8 mouse cellular contexts compared by ENCODE assay signal in the genomic region with DNA sequence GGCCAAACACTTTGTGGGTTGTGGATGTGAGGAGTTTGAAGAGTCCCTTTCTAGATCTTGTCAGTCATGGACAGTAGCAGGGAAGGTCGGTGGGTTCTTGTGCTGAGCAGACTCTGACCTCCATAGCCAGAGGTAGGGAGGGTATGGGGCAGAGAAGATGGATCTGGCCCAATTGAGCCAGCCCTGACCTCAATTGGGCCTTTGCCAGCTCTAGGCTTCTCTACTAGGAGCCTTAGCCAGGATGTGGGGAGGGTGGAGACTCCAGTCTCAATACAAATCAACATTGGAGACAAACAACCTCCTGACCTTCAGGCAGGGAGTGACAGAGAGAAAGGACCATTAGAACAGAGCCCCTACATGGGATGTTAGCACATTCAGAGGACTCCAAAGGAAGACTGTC. TPM values are rescaled to one million over a fixed set of nuclear protein-coding genes. Genes with fewer than 3 reads are reported as not detected.
DNase-seq lines count a peak whose midpoint lies in the region; ATAC-seq lines count a peak whose summit lies in the region.

No protein-coding gene starts in this region.

- peak overlapping the region; percentile 76 for H3K4me2 ChIP-seq in lung, embryonic 16.5 days (ENCODE audit: low read depth, low read length)

- H3K9ac ChIP-seq in lung, embryonic 16.5 days (ENCODE audit: low read length): peak overlapping the region; percentile 66

- ATAC-seq in lung, embryonic 16.5 days (ENCODE audit: low read depth): no peak; the same call in 1 of the 2 replicates

- H3K27ac ChIP-seq in lung, embryonic 16.5 days (ENCODE audit: low read length): peak overlapping the region; percentile 58; the same call in 1 of the 2 replicates

- no peaks in the 10 kb centered on the region for H3K27me3 ChIP-seq in lung, embryonic 16.5 days (ENCODE audit: control insufficient read depth, insufficient read depth, low read depth, low read length)

- H3K36me3 ChIP-seq in lung, embryonic 16.5 days (ENCODE audit: control insufficient read depth, insufficient read depth, low read length): no peaks in the 10 kb centered on the region

- WGBS in lung, embryonic 16.5 days: 25% methylated on average over 1 of the region's 1 CpGs

- H3K9me3 ChIP-seq in lung, embryonic 16.5 days (ENCODE audit: control insufficient read depth, low read length): no peaks in the 10 kb centered on the region

- peaks cover 12% of the 10 kb centered on the region for H3K4me1 ChIP-seq in lung, embryonic 16.5 days (replicated peaks; ENCODE audit: control insufficient read depth, insufficient read depth, low read length)

- H3K4me3 ChIP-seq in lung, embryonic 16.5 days (ENCODE audit: low read length): peak overlapping the region; percentile 57

- DNase-seq in urinary bladder, postnatal 14 days (ENCODE audit: low spot score): peak; percentile 34
- DNase-seq in urinary bladder, adult 2 months (ENCODE audit: low spot score): no peak
- DNase-seq in heart, adult 18-20 months: peak; percentile 71 to 75
- DNase-seq in kidney, adult 11 months: peak; percentile 46
- DNase-seq in frontal cortex, postnatal 36 days (ENCODE audit: low spot score in 2 of 2): no peak
- DNase-seq in natural killer cell, adult 2 months (ENCODE audit: low spot score in 2 of 2): no peak
- no peak for DNase-seq in right cerebral cortex, postnatal 25 days

RNA-seq across cellular contexts. Expression of a gene that starts 1.0 kb away (rescaled TPM):
- 86.1 and 86.3 TPM in 2 replicates for polyA plus RNA-seq in urinary bladder, adult 2 months (2012; rRNA removed)
- 10 to 100 TPM; 29.6 to 31.2 TPM for total RNA-seq in heart, adult 18-20 months (2021)
- polyA plus RNA-seq in lung, embryonic 16.5 days (2015; fragmentation: Nextera tagmentation; extraction: Ambion mirVana): 59.1 and 63.3 TPM in 2 replicates

RNA-seq across cellular contexts. Expression of a gene that starts 1.1 kb away (rescaled TPM):
- polyA plus RNA-seq in urinary bladder, adult 2 months (2012; rRNA removed): 592 and 865 TPM in 2 replicates
- 1,000 to 10,000 TPM; 1,108 to 1,133 TPM for total RNA-seq in heart, adult 18-20 months (2021)
- 59.3 and 73.2 TPM in 2 replicates for polyA plus RNA-seq in lung, embryonic 16.5 days (2015; fragmentation: Nextera tagmentation; extraction: Ambion mirVana)

RNA-seq across cellular contexts. Expression of a gene that starts 5.9 kb away (rescaled TPM):
- polyA plus RNA-seq in urinary bladder, adult 2 months (2012; rRNA removed): 98.1 and 103 TPM in 2 replicates
- total RNA-seq in heart, adult 18-20 months (2021): 10 to 100 TPM; 90.0 to 96.6 TPM
- 118 and 125 TPM in 2 replicates for polyA plus RNA-seq in lung, embryonic 16.5 days (2015; fragmentation: Nextera tagmentation; extraction: Ambion mirVana)

RNA-seq across cellular contexts. Expression of a gene that starts 11.4 kb away (rescaled TPM):
- polyA plus RNA-seq in urinary bladder, adult 2 months (2012; rRNA removed): 70.1 and 94.3 TPM in 2 replicates
- total RNA-seq in heart, adult 18-20 months (2021): under 1 TPM; 0.49 to 0.60 TPM
- polyA plus RNA-seq in lung, embryonic 16.5 days (2015; fragmentation: Nextera tagmentation; extraction: Ambion mirVana): 11.7 and 16.4 TPM in 2 replicates

RNA-seq across cellular contexts. Expression of a gene that starts 21.8 kb away (rescaled TPM):
- polyA plus RNA-seq in urinary bladder, adult 2 months (2012; rRNA removed): 151 and 159 TPM in 2 replicates
- total RNA-seq in heart, adult 18-20 months (2021): 10 to 100 TPM; 62.9 to 71.8 TPM
- 241 and 257 TPM in 2 replicates for polyA plus RNA-seq in lung, embryonic 16.5 days (2015; fragmentation: Nextera tagmentation; extraction: Ambion mirVana)

Comparison
In these comparisons a context has a peak if more than half of its experiments do, and no peak if none do; other contexts are left out.
1. DNase-seq: peak in urinary bladder, postnatal 14 days (single experiment), heart, adult 18-20 months (2 of 2) and kidney, adult 11 months (single experiment); none in urinary bladder, adult 2 months (single experiment), frontal cortex, postnatal 36 days (0 of 2), natural killer cell, adult 2 months (0 of 2) and right cerebral cortex, postnatal 25 days (single experiment).